Mouse (Mus musculus): Measurements from ENCODE around the gene Bcar3.

Gene Bcar3

DNA sequence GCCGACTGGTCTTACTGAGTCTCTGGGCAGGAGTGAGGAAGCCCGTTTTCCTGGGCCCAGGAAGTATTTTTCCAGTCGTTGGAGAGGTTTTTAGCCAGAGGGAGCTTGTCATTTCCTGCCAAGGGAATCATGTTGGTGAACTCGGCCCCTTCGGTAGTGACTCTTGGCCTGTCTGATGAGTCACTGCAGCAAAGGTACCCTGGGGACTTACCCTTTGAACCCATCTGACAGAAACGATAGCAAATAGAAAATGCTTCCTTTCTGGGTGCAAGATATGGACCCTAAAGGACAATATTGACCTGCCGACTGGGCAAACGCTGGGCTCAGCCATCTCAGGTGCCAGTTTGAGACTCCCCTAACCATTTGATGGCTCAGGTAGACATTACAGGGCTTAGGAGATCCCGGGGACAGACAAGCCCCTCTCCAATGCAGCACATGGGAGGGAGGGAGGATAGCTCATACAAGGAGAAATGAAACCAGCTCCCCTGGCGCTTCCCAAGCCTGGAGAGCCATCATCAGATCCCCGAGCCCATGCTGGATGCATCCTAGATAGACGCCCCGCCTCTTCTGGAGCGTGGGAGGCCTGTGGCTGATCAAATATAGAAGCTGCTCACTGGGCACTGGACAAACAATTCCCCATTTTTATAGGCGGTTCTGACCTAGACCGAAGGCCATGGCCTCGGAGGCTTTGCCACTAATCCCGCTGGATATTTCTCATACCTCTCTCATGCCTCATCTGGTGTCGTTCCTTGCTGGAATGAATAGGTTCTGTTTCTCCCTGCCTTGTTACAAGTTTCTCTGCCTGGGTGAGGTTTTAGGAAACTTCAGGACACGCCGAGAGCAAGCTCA lies 188.2 kb downstream of the Bcar3 start:
- in situ Hi-C loops (cut with MseI, MboI): no loop called here

DNA sequence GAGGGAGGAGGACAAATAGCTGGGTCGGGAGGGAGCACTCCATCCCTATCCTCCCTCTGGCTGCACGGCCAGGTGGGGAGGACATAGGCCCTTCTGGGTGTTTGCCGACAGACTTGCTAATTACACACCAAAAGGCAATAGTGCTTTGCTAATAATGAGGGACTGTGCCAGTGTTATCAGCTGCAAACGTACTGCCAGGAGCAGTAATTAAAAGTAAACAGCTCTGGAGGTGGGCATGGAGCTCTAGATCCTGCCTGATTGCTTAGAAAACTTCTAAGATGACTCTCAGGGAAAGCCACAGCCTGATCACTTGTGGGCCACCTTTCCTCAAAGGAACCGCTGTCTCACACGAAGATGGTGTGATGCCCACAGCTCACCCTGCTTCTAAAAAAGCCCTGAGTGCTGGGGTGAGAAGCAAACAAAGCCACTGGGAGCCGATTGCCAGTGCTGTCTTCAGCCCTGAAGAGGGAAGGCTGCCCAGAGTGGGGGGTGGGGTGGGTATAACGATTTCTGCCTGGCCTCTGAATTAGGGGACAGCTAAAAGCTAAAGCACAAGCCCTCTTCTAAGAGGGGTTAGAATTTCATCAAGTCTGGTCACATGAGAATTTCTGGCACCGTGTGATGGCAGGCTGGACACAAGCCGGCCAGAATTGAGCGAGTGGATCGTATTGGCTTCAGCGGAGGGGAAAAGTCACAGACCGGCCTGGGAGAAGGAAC lies 189.3 kb downstream of the Bcar3 start:
- in situ Hi-C loops (cut with MseI, MboI): no loop called here

DNA sequence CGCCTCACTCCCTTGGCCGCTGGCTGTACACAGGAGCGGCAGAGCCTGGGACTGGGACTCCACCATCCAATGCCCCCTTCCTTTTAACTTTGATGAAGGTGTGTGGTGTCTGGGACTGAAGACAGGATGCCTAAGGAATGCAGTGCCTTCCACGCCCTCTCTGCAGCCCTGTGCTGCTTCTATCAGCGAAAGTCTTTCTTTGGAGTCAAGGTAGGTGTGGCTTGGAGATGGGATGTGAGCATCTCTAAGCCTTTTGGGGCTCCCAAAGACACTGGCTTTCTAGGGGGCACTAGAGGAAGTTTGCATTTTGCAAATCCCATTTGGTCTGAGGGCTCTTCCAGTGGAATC lies 189.8 kb downstream of the Bcar3 start:
- in situ Hi-C loops (cut with MseI, MboI): no loop called here

DNA sequence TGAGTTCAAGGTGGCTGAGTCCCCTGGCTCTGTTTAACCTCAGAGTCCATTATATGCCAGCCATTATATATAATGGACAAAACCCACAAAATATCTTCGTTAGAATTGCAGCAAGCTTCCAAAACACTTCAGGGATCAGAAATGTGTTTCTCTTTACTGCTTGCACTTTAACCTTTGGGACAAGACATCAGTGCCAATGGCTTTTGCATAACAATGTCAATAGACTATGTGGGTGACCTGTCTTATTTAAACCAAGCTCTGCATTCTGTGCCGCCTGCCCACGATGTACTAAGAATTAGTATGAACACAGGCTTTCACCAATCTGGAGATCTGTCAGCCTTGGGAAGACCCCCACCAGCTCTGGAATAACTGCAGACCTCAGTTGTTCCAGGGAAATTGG lies 190.4 kb downstream of the Bcar3 start:
- in situ Hi-C loops (cut with MseI, MboI): no loop called here

DNA sequence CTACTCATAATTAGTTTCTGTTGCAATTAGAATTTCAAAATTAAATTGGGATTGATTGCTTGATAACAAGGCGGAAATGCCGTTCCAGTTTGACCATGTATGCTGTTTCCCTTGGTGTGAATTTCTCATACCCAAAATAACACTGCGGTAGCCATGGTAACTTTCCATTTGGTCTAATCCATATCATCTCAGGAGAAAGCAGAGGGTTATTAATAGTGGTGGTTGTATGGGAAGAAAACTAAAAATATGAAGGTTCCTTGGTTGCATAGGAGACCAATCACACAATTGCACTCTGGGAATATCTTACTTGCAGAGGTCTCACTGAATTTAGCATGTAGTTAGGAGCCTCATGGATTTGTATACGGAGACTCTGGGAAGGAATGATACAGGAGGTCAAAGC lies 191.8 kb downstream of the Bcar3 start:
- in situ Hi-C loops (cut with MseI, MboI): no loop called here

DNA sequence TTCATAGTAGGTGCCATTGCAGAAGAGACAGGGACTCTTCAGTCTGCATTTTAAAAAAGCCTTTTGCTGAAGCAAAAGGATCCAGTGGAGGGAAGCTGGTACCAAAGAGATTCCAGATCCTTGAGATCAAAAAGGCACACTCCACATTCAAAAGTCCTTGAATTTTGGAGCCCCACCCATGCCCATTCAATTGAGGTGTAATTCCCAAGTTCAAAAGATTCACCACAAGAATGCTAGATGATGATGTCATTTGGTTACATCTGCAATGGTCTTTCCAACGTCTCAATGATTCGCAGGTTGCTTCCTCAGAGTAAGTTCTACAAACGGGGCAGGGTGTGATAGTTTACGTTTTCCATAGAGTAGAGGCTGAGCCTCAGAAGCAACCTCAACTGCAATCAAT lies 192.3 kb downstream of the Bcar3 start:
- in situ Hi-C loops (cut with MseI, MboI): no loop called here

DNA sequence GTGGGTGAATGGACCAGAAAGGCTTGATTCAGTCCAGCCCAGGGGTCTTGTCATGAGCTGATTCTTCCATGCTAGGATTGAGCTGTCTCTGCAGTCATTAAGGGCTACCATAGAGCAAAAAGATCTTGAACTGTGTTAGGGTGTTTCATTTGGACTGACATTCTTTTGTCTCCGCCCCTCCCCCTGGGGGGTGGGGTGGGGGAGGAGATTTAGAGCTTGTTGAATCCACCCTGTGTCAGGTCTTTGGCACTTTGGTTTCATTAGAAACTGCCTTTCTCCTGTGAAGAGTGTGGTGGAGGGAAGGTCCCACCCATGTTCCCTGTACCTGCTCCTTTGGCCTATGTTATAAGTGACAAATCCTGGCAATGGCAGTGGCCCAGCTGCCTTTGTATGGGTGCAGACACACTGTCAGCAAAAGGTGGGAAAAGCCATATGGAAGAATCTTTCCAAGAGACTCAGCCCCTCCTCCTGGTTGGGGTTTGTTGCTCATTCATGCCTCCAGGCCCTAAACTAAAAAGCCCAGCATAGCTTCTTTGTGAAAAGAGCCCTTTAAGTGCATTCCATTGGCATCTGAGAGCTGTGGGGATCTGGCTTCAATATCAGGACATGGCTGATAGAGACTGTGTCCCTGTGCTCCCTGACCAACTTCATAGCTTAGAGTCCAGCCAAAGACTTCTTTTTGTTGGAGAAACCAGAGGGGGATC lies 194.3 kb downstream of the Bcar3 start:
- in situ Hi-C loops (cut with MseI, MboI): no loop called here

DNA sequence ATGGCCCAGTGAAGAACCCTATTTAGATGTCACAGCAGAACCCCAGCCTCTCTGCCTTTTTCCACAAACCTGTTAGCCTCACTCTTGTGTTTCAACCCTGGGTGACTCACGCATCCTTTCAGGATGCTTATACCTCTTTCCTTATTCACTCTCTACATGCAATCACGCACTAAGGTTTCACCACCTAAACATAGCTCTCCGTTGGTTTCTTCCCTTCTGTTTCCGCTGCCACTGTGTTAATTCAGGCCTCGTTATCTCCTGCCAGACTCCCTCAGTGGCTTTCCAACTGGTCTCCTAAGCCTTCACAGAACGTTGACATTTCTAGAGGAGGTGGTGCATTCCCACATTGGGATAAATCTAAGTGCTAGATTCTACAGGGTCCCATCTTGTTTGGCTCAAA lies 196.6 kb downstream of the Bcar3 start:
- in situ Hi-C loops (cut with MseI, MboI): no loop called here

DNA sequence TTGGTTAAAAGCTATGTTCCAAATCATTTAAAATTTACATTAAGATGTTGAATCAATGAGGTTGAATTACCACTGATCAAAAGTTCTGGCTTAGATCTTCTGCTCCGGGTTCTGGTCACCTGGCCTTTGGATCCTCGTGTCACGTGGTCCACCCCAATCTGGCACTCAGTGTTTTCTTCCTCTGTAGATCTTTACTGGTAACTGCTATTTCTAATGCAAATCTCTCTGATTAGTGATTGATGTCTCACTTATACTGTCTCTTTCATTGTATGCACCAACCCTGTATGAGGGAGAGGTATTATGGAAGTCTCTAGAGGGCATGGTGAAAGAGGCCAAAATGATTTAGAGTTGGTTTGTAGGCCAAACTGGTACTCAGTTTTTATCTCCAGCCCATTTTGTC lies 198.1 kb downstream of the Bcar3 start:
- in situ Hi-C loops (cut with MseI, MboI): no loop called here

DNA sequence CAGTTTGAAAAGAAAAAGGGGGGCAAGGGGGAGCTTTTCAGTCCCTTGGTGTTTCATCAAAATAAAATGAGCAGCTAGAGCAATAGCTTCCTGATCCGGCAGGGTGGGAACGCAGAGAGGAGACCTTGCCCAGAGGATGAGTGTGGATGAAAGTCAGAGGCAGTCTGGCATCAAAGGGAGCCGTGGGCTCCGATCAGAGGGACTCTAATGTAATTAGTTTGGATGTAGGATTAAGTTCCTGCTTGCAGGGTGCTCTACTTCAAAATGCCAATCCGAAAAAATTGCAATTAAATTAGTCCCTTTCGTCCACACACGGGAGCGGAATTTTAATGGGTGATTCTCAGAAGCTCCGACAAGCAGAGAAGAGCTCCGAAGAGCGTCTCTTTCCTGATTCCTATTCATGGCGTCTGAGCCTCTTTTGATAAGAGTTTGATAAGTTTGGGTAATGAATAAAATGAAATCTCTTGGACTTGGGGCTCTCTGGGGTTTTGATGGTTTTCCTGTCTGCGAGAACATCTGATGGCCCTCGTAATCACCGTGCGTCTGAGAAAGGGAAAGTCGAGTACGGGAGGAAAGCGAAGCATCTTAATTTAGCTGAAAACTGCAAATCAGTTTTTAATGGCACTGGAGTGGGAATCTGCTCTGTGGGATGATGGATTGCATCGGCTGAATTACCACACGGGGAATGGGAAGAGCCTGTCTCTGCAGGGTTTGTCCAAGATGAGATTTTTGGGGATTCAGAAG lies 199.1 kb downstream of the Bcar3 start:
- in situ Hi-C loops (cut with MseI, MboI): no loop called here

DNA sequence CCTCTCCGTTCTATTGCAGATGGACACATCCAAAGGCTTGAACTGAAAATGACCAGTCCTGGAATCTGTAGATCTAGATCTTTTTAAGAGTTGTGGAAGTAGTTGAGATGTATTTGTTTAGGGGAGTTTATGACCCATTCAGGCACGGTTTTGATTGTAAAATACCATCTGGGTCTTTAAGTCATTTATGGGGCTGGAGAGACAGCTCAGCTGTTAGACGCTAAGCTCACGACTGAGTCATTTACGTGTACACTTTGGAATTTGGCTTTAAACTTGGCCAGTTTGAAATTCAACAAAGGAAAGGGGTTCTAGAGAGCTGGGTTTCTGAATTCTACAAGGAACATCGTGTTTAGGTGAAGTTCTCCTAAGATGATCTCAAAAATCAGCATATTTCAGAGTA lies 200.8 kb downstream of the Bcar3 start:
- in situ Hi-C loops (cut with MseI, MboI): no loop called here

DNA sequence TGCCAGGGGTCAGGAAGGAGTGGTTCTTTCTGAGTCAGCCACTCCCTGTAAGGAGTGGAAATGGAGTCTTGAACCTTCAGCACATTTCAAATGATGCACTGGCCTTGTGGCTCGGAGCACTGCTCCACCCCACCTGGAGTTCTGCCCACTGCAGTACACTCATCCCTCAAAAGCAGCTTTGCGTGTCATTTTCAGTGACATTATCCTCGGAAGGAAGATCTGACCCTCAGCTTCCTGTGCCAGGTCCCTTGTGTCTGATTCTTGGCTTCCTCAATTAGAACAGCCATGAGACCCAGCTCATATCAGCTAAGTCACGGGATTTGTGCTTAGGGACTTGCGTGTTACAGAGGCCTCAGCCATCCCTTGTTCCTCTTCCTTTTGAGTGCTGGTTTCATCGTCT lies 203.9 kb downstream of the Bcar3 start:
- in situ Hi-C loops (cut with MseI, MboI): no loop called here

DNA sequence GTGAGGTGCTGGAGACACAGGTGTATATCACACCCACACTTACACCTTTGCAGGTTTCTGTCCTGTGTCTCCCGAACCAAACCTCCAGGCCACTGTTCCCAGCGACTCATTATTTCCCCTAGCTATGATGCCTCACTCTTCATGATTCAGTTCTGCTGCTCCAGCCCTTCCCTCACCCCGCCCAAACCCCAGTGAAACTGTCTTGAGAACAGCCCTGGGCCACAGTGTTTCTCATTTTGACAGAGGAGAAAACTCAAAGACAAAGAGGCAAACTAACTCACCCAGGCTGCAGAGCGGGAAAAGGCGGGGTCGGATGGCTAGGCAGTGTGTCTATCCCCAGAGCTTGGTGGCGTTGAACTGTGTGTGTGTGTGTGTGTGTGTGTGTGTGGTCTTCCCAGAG lies 204.6 kb downstream of the Bcar3 start:
- in situ Hi-C loops (cut with MseI, MboI): no loop called here

DNA sequence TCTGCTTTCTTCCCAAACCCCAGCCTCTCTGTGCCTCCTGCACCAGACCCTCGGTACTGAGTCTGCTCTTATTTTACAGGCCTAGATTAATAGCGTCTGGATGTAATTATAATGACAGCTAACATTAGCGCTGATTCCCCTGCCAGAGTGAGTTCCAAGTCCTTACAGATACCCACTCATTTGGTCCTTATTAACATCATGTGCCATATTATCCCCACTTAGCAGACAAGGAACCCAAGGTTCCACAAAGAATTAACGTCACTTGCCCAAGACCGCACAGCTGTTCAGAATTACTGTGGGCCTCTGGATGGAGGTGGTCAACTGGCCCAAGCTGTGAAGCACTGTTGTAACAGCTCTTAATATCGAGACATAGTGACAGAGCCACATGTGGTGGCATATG lies 205.7 kb downstream of the Bcar3 start:
- in situ Hi-C loops (cut with MseI, MboI): no loop called here

DNA sequence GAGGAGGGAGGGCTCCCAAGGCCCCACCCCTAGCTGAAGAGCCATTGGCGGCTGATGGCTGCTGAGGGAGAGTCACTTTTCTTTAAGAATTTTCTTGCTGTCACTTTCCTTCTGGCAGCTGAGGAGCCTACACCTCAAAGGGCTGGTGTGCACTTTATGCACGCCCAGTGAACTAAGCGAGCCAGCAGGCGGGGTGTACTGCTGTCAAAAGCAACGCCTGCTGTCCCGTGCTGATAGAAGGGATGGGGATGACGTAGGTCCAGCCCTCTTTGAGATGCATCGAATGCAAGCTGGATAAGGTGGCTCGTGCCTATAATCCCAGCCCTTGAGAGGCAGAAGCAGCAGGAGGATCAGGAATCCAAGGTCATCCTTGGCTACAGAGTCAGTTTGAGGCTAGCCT lies 207.0 kb downstream of the Bcar3 start:
- in situ Hi-C loops (cut with MseI, MboI): no loop called here

DNA sequence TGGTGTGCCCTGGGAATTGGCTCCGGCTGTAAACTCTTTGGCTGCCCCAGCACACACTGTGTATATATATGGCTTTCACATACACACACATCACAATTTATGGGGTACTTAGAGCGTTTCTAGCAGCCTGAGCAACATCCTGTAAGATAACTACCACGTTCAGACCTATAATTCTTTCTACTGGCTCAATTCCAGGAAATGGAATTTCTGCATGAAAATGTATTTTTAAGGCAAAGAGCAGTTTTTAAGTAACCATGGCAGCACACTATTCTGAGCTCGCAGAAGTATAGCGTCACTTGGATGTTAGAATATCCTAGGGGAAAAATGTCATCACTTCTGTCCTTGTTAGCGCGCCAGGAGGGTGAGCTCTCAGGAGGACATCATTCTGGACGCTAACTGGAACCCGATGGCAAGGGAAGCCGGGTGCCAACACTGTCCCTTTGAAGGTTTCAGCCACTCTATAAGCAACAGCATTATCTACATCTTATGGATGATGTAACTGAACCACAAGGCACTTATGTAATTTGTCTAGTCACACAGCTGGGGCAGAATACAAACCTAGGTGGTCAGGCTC lies 212.5 kb downstream of the Bcar3 start:
- in situ Hi-C loops (cut with MseI, MboI): no loop called here

DNA sequence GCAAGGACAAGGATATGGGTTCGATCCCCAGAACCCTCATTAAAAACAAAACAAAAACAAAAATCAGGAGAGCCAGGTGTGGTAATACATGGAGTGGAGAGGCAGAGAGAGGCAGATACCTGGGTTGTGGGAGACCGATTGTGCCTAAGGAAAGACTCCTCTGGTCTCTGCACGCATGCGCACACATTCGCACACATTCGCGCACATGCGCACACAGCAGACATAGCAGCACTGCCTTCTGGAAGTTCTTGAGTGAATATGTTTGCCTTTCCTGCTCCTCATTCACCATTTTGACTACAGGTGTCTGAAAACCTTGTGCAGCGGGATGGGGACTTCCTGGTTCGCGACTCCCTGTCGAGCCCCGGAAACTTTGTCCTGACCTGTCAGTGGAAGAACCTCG lies 213.9 kb downstream of the Bcar3 start:
- in situ Hi-C loops (cut with MseI, MboI): no loop called here

DNA sequence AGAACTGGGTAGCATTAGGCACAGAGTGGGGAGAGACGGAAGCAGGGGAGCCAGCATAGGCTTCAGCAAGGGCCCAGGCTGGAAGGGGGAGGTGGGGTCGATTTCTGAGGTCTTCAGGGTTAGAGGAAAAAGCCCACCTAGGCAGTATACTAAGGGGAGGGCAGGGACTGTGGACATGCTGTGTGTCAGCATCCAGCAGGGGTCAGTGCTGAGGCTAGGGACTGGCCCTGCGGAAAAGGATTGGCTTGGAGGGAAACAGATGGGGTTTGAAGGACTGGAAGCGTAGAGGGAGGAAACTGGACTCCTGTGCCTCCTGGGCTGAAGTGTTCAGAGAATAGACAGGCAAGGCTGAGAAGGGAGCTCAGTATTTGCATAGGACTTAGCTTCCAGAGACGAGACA lies 215.1 kb downstream of the Bcar3 start:
- in situ Hi-C loops (cut with MseI, MboI): no loop called here

DNA sequence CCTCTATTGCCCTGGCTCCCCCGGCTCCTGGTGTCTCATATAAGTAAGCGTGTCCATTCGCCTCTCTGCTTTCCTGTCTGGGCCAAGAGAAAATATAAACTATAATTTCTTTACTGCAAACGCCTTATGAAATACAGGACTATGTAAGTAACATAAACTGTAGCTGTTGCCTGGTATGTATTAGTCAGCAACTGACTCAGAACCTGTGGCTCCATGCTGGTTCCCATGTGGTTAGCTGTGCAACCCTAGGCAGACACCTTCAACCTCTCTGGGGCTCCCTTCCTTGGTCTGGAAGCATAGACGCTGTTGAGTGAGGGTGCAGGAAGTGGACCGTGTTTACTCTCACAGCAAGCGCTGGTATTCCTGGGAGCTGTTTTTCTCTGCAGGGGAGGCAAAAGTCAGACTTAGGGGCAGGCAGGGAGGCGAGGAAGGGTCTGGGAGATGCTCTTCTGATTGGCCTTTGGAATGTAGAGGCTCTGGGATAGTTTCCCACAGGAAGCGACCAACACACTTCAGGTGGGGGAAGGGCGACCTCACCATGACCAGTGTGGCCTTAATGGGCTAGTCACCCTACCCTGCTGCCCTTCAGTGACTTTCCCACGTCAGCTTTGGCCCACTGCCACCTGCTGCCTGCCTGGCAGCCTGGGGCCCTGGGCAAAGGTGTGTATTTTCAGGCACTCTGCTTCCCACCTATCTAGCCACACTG lies 215.8 kb downstream of the Bcar3 start:
- in situ Hi-C loops (cut with MseI, MboI): no loop called here

DNA sequence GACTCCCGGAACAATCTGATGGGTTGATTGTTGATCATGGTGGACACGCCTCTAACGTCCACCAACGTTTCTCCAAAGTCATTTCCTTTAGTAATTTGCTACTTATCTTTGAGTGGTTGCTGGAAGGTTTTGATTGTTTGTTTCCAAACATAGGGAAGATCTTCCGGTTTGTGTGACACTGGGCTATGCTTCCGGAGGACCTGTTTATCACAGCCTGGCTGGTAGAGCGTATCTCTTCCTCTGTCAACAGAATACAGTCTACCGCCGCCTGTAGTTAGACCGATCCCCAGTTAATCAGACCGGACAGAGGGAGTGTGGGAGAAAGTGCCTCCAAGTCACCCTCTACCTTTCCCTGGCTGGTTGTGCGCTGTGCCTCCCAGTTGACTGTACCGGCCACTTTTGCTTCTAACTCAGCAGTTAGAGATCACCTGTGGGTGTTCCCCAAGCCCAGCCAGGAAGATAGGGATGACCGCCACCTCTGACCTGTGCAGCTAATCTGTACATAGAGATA lies 216.4 kb downstream of the Bcar3 start:
- in situ Hi-C loops (cut with MseI, MboI): no loop called here

DNA sequence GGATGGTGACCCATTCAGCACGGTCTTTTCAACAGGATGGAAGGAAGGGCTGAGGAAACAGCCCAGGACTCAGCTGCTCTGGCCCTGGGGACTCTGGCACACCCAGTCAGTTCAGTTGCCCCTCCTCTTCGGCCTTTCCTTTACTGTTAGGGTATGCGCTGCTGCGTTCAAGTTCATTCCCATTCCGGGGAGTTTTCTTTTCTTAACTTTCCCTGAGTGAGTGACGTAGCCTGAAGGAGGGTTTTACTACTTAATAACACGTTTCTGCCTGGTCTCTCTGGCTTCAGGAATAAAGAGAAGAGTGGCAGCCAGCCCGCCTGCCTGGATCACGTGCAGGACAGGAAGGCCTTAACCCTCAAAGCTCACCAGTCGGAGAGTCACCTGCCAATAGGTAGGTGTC lies 217.0 kb downstream of the Bcar3 start:
- in situ Hi-C loops (cut with MseI, MboI): no loop called here

Measured in mouse trophoblast stem cell (cell line).